Mouse (Mus musculus): Measurements from ENCODE around the gene Sec23a. TPM values are rescaled to one million over a fixed set of nuclear protein-coding genes. Genes with fewer than 3 reads are reported as not detected.
"Not testable (repeated sequence)": the region's sequence is repeated elsewhere in the genome, so short reads cannot be mapped to it uniquely, and the experiment has no call there.

The Sec23a gene
- polyA plus RNA-seq, 2 experiments from 2014 or later: 28.5 to 38.4 TPM

- not testable (repeated sequence) for ATAC-seq
These were observed 30.6 kb downstream of the Sec23a start for GRCm38 (mm10) chr12:58981178-58981661.

GRCm38 (mm10) chr12:58976966-58977365, 34.9 kb downstream of the Sec23a start:
- peak; percentile 43 for ATAC-seq

GRCm38 (mm10) chr12:58964583-58964982, 47.2 kb downstream of the Sec23a start:
- ATAC-seq: peak; percentile 54

GRCm38 (mm10) chr12:58960844-58961243, 51.0 kb downstream of the Sec23a start:
- no peak for ATAC-seq

- ATAC-seq: no peak
These were observed 55.2 kb downstream of the Sec23a start for GRCm38 (mm10) chr12:58956624-58957023.

GRCm38 (mm10) chr12:58956162-58956561, 55.7 kb downstream of the Sec23a start:
- ATAC-seq: no peak

- ATAC-seq: no peak
These were observed 63.9 kb downstream of the Sec23a start for GRCm38 (mm10) chr12:58947879-58948278.

- no peak for ATAC-seq
These were observed 64.6 kb downstream of the Sec23a start for GRCm38 (mm10) chr12:58947231-58947630.

GRCm38 (mm10) chr12:58942544-58942943, 69.3 kb downstream of the Sec23a start:
- ATAC-seq: no peak

- ATAC-seq: no peak
These were observed 77.2 kb downstream of the Sec23a start for GRCm38 (mm10) chr12:58934580-58934979.

GRCm38 (mm10) chr12:58924996-58925395, 86.8 kb downstream of the Sec23a start:
- ATAC-seq: no peak

GRCm38 (mm10) chr12:58924025-58924424, 87.8 kb downstream of the Sec23a start:
- ATAC-seq: no peak

- ATAC-seq: no peak
These were observed 91.0 kb downstream of the Sec23a start for GRCm38 (mm10) chr12:58920775-58921174.

- ATAC-seq: no peak
These were observed 92.3 kb downstream of the Sec23a start for GRCm38 (mm10) chr12:58919516-58919915.

GRCm38 (mm10) chr12:58909826-58910225, 102.0 kb downstream of the Sec23a start:
- ATAC-seq: no peak

Other genes starting within 250 kb of the Sec23a start
- 10 to 100 TPM; 34.5 to 48.8 TPM for gene Gemin2, start 1.4 kb upstream of the Sec23a start, polyA plus RNA-seq (2017; shearing (Covaris generic))
- gene Trappc6b, start 49.5 kb upstream of the Sec23a start, polyA plus RNA-seq (2017; shearing (Covaris generic)): 100 to 1,000 TPM in 1 of 2 experiments, 10 to 100 TPM in 1; 96.8 to 122 TPM
- 100 to 1,000 TPM in 1 of 2 experiments, 10 to 100 TPM in 1; 98.9 to 160 TPM for gene Pnn, start 54.9 kb upstream of the Sec23a start, polyA plus RNA-seq (2017; shearing (Covaris generic))
- gene Mia2, start 83.8 kb upstream of the Sec23a start, polyA plus RNA-seq (2017; shearing (Covaris generic)): 10 to 100 TPM; 28.9 to 38.7 TPM
- 10 to 100 TPM; 13.9 to 19.5 TPM for gene Fbxo33, start 207.7 kb upstream of the Sec23a start, polyA plus RNA-seq (2017; shearing (Covaris generic))